Mouse (Mus musculus) embryonic facial prominence, embryonic 12.5 days (tissue): ENCODE results near the gene Rpl31. TPM values are rescaled to one million over a fixed set of nuclear protein-coding genes. Genes with fewer than 3 reads are reported as not detected.

Experiments
- ATAC-seq: fragments of 200-750 bp; cut with Nextera tagmentation; 2 replicates; pipeline ENCODE4 v1.8.0; 2017; ENCODE audit not compliant: insufficient number of reproducible peaks, insufficient read depth, low FRiP score, low TSS enrichment
- H3K27ac ChIP-seq: fragments of 300-500 bp; sonication (generic); 2 replicates; pipeline ENCODE4 v1.5.1; 2016; ENCODE audit warnings: mild to moderate bottlenecking
- H3K27me3 ChIP-seq: fragments of 300-500 bp; sonication (generic); 2 replicates; pipeline ENCODE4 v1.6.1; 2016; ENCODE audit warnings: mild to moderate bottlenecking, moderate library complexity
- H3K36me3 ChIP-seq: fragments of 300-500 bp; sonication (generic); 2 replicates; pipeline ENCODE4 v1.6.1; 2016; ENCODE audit warnings: mild to moderate bottlenecking
- H3K4me1 ChIP-seq: fragments of 300-500 bp; sonication (generic); 2 replicates; pipeline ENCODE4 v1.6.1; 2016
- H3K4me2 ChIP-seq: fragments of 300-500 bp; sonication (generic); replicated peaks from 2 replicates; pipeline ENCODE4 v1.6.1; 2016; ENCODE audit warnings: mild to moderate bottlenecking, moderate library complexity
- H3K4me3 ChIP-seq: fragments of 300-500 bp; sonication (generic); 2 replicates; pipeline ENCODE4 v1.5.1; 2016; ENCODE audit warnings: mild to moderate bottlenecking
- H3K9ac ChIP-seq: fragments of 300-500 bp; sonication (generic); 2 replicates; pipeline ENCODE4 v1.6.1; 2016; ENCODE audit warnings: mild to moderate bottlenecking, moderate library complexity
- H3K9me3 ChIP-seq: fragments of 300-500 bp; sonication (generic); 2 replicates; pipeline ENCODE4 v1.6.1; 2016; ENCODE audit warnings: mild to moderate bottlenecking, moderate library complexity
- WGBS: fragments of 180-500 bp; shearing (Covaris S2); methylation state at CpG from one replicate; pipeline ENCODE4 v1.1.7; 2016; 5-methylcytosine and 5-hydroxymethylcytosine counted together
- polyA plus RNA-seq: library from polyadenylated mRNA; unstranded; fragments of >200 nt; fragmentation: Nextera tagmentation; extraction: Ambion mirVana; gene quantifications from 2 replicates; pipeline ENCODE4 v1.2.1, GENCODE M21; 2016

The Rpl31 gene
- polyA plus RNA-seq, 1 experiment from 2014 or later = 525 TPM

DNA sequence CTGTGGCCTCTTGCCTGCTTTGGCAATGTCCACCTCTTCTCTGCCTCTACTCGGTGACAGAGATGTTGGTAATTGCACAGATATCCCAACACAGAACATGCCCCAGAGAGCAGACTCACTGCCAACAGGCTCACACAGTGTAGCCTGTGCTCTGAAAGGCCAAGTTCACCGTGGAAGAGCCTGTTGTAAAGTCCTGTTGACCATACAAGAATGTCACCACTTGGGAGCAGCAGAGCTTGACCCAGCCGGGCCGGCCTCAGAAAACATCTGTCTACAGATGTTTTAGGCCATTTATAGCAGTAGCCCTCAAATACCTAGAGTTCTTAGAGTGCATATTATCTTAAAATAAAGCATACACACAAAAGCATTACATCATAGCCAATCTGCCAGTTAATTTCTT, 39.5 kb downstream of the Rpl31 start:
- ATAC-seq = no peak
- no peaks in the 10 kb centered on the region for H3K4me1 ChIP-seq
- WGBS = 83% methylated on average over 4 of the region's 4 CpGs
- no peak overlapping the region for H3K4me2 ChIP-seq
- H3K36me3 ChIP-seq = no peaks in the 10 kb centered on the region
- no peak overlapping the region for H3K27ac ChIP-seq
- H3K9me3 ChIP-seq = no peaks in the 10 kb centered on the region
- H3K9ac ChIP-seq = no peak overlapping the region
- no peak overlapping the region for H3K4me3 ChIP-seq
- H3K27me3 ChIP-seq = no peaks in the 10 kb centered on the region

DNA sequence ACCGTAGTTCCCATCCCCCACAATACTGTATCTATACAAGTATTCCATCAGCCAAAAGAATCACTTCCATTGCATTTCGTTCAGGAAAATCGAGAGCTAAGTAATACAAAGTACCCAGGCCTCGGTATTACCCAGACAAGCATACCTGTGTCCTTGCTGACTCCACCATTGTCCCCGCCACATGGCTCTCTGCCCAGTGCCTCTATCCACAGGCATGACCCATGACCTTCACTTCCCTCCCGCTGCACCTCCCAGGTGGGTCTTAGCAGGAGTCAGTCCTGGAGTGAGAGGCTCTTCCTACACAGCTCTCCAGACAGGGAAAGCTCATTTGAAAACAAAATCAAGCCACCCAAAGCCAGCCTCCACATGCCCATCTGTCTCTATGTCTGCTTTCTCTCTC, 40.5 kb downstream of the Rpl31 start:
- Histone ChIP-seq H3K36me3 (no peaks in the 10 kb centered on the region), H3K4me3 (no peak overlapping the region), H3K9ac (no peak overlapping the region), H3K9me3 (no peaks in the 10 kb centered on the region), H3K4me1 (no peaks in the 10 kb centered on the region), H3K4me2 (no peak overlapping the region), H3K27me3 (no peaks in the 10 kb centered on the region), H3K27ac (no peak overlapping the region)
- no peak for ATAC-seq
- WGBS = 87% methylated on average over 6 of the region's 6 CpGs

DNA sequence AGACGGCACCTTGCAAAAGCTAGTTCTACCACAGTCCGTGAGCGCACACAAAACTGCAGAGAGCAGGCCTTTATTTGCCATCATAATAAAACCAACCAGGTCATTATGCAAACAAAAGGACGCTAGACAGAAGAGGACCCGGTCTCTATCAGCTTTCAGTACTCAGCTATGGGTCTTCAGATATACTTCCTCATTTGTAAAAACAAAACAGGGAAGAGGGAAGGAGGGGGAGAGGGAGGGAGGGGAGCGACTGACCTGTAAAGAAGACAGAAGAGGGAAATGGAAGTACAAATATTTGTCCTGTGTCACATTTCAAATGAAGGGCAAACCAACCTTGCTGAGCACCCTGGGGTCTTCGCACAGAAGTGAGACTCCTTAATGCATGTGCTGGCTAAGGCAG, 41.0 kb downstream of the Rpl31 start:
- no peak for ATAC-seq
- 72% methylated on average over 7 of the region's 7 CpGs for WGBS

DNA sequence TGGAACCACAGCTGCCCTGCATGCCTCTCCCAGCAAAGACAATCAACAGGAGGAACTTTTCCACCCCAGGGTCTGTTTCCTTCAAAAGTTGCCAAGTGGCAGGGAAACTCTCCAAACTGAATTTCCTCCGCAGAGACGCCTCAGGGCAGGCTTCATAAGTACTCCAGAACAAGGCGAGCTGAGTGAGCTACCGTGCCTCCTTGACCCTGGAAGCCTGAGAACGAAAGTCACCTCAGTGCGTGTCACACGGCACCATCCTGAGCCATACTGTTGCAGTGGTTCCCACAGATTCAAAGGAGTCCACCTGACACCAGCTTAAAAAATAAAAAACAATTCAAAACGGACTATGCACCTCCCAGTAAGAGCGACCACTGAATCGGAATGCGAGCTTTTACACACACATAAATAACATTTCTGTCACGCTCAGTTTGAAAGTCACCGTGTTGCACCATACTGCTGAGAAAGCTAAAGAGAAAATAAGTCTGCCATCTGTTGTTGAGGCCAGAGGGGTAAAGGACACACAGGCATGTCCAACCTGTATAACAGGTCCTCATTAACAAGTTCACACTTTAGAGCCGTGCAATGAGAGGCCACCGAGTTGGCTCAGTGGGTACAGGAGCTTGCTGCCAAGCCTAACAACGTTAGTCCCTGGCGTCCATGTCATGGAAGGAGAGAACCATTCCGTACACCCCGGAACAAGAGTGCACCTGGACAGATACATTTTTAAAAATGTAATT, 42.6 kb downstream of the Rpl31 start:
- H3K27me3 ChIP-seq = no peaks in the 10 kb centered on the region
- no peaks in the 10 kb centered on the region for H3K4me1 ChIP-seq
- H3K9me3 ChIP-seq = no peaks in the 10 kb centered on the region
- H3K4me2 ChIP-seq = no peak overlapping the region
- H3K9ac ChIP-seq = no peak overlapping the region
- no peaks in the 10 kb centered on the region for H3K36me3 ChIP-seq
- H3K4me3 ChIP-seq = no peak overlapping the region
- ATAC-seq = no peak
- H3K27ac ChIP-seq = no peak overlapping the region
- 73% methylated on average over 19 of the region's 19 CpGs for WGBS

More for the DNA sequence above, 41.0 kb downstream of the Rpl31 start:
- H3K36me3 ChIP-seq = no peaks in the 10 kb centered on the region
- no peak overlapping the region for H3K4me3 ChIP-seq
- no peak overlapping the region for H3K4me2 ChIP-seq
- H3K9ac ChIP-seq = no peak overlapping the region
- no peaks in the 10 kb centered on the region for H3K4me1 ChIP-seq
- H3K27ac ChIP-seq = no peak overlapping the region
- H3K27me3 ChIP-seq = no peaks in the 10 kb centered on the region
- no peaks in the 10 kb centered on the region for H3K9me3 ChIP-seq

DNA sequence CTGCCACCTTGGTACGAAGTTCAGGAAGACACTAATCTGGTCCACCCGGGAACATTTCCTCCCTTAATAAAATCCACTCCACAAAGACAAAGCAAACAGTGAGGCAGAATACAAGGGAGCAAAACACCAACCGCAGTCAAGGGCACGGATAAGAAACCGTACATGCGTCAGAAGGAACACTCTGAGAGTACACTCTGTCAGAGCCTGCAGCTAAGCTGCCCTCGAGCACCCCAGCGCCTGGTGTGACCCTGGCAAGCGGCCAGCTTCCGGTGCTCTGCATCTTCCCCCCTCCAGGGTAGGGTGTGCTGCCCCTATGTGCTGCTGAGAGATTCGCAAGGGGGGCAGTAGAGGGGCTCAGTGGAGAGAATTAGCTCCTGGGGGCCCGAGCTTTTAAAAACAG, 50.2 kb downstream of the Rpl31 start:
- H3K4me2 ChIP-seq = peak overlapping the region; percentile 19
- no peaks in the 10 kb centered on the region for H3K9me3 ChIP-seq
- ATAC-seq = no peak; the same call in 1 of the 2 replicates
- no peak overlapping the region for H3K4me3 ChIP-seq
- no peaks in the 10 kb centered on the region for H3K36me3 ChIP-seq
- no peak overlapping the region for H3K9ac ChIP-seq
- H3K4me1 ChIP-seq = peaks cover 7% of the 10 kb centered on the region
- 0 out of 2 replicates have a peak overlapping the region, but pooled peaks have one; percentile 36 for H3K27ac ChIP-seq
- no peaks in the 10 kb centered on the region for H3K27me3 ChIP-seq
- 10% methylated on average over 12 of the region's 12 CpGs for WGBS

DNA sequence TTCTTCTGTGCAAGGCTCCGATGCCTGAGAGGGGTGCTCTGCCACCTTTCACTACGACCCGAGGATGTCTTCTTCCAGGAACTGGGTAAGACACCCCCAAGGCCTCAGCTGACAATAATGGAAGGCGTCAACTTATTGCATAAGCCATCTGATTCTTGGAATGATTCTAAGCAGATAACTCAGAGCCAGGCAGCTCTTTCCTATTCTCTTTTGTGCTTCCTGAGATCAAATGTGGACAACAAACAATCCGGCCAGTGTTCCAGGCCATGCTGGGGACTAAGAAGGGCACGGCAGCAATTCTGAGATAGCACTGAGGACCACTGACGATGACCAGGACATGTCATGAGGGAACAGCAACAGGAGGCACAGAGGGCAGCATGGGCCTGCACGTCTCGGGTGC, 51.2 kb downstream of the Rpl31 start:
- Histone ChIP-seq H3K4me1 (peaks cover 12% of the 10 kb centered on the region), H3K27ac (no peak overlapping the region), H3K9ac (no peak overlapping the region), H3K9me3 (no peaks in the 10 kb centered on the region), H3K36me3 (no peaks in the 10 kb centered on the region), H3K4me2 (no peak overlapping the region), H3K4me3 (no peak overlapping the region), H3K27me3 (no peaks in the 10 kb centered on the region)
- ATAC-seq = no peak
- 77% methylated on average over 9 of the region's 9 CpGs for WGBS

DNA sequence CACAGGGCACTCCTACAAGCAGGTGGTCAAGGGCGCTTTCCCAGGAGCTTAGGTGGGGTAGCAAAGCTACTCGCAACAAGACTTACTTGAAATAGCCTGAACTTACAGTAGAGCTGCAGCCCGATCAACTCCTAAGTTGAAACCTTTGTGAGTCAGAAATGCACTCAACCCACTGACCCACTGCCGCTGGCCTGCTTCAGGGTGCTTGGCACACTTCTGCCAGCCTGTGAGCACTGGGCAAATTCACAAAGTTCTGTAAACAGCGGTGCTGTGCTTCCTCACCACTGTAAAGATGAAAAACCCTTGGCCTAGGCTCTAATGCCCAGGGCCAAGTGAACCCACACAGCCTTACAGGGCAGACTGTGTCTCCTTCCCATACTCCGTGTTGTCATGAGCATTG, 53.3 kb downstream of the Rpl31 start:
- ATAC-seq = no peak
- 92% methylated on average over 6 of the region's 6 CpGs for WGBS
- H3K27me3 ChIP-seq = no peaks in the 10 kb centered on the region

More for the DNA sequence above, 53.3 kb downstream of the Rpl31 start:
- no peaks in the 10 kb centered on the region for H3K9me3 ChIP-seq
- no peak overlapping the region for H3K4me2 ChIP-seq
- H3K4me3 ChIP-seq = no peak overlapping the region
- H3K4me1 ChIP-seq = peaks cover 17% of the 10 kb centered on the region
- no peak overlapping the region for H3K27ac ChIP-seq
- H3K9ac ChIP-seq = no peak overlapping the region
- no peaks in the 10 kb centered on the region for H3K36me3 ChIP-seq

Other genes with a start within 250 kb of the Rpl31 start
- 0.78 and 0.86 TPM in 2 replicates for gene Npas2, start 174.1 kb upstream of the Rpl31 start, polyA plus RNA-seq
- 9.4 and 9.9 TPM in 2 replicates for gene Tbc1d8, start 110.9 kb downstream of the Rpl31 start, polyA plus RNA-seq
- gene Cnot11, start 167.2 kb downstream of the Rpl31 start, polyA plus RNA-seq = 30.8 and 32.3 TPM in 2 replicates
- 36.2 and 36.3 TPM in 2 replicates for gene Rnf149, start 209.6 kb downstream of the Rpl31 start, polyA plus RNA-seq